Mouse (Mus musculus): ENCODE measurements around the gene E130114P18Rik. TPM values are rescaled to one million over a fixed set of nuclear protein-coding genes. Genes with fewer than 3 reads are reported as not detected.

E130114P18Rik gene
- total and polyA plus RNA-seq, 2 experiments from 2014 or later: 15.2 to 19.3 TPM

DNA sequence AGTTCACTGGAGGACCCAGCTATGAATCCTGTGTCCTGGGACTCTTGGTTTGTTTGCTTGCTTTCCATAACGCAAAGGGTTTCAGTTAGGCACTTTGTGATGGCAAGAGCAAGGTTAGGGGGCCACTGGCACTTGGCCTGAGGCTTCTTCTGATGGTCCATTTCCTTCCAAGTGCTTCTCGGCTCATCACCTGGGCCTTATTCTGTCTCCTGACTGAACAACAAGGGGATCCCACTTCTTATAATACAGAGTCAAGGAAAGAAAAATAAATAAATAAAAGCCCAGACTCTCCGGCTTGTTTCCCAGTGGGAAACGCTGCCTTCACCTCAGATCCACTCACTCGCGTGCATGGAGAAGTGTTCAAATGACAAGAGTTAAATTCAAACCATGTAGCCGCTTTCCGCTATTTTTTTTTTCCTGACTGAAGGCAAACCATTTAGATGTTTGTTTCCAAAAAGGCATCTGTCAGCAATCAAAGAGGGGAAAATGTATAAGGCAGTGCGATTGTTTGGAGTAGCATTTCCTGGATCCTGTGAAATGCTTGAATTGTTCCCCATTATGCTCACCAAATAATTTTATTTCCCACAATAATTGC is 199.2 kb downstream of the E130114P18Rik start:
- Histone ChIP-seq H3K27me3 (ENCODE audit: insufficient read depth, low read length) (no peaks in the 10 kb centered on the region), H3K36me3 (ENCODE audit: insufficient read depth) (no peaks in the 10 kb centered on the region), H3K4me2 (ENCODE audit: low read depth) (0 out of 2 replicates have a peak overlapping the region, but pooled peaks have one; percentile 7), H3K4me3 (ENCODE audit: low read depth, low read length) (no peak overlapping the region), H3K4me1 (ENCODE audit: insufficient read depth) (0 out of 2 replicates have a peak, but pooled peaks cover 8% of the 10 kb centered on the region), H3K9ac (no peak overlapping the region), H3K27ac (ENCODE audit: low read depth, low read length) (no peak overlapping the region), H3K9me3 (ENCODE audit: low read length) (no peaks in the 10 kb centered on the region)
- DNase-seq (peak; percentile 37), ATAC-seq (no peak)
- WGBS: 40% methylated on average over 9 of the region's 9 CpGs
- TF ChIP-seq CTCF (IDR thresholded peaks at IDR 0.05; ENCODE audit: low read depth): no peak

- no peaks in the 10 kb centered on the region for H3K9me3 ChIP-seq (ENCODE audit: low read length)
- no peak overlapping the region for H3K27ac ChIP-seq (ENCODE audit: low read depth, low read length)
- WGBS: 27% methylated on average over 5 of the region's 5 CpGs
Measured at GRCm38 (mm10) chr4:97577431-97577830, 200.4 kb downstream of the E130114P18Rik start.

DNA sequence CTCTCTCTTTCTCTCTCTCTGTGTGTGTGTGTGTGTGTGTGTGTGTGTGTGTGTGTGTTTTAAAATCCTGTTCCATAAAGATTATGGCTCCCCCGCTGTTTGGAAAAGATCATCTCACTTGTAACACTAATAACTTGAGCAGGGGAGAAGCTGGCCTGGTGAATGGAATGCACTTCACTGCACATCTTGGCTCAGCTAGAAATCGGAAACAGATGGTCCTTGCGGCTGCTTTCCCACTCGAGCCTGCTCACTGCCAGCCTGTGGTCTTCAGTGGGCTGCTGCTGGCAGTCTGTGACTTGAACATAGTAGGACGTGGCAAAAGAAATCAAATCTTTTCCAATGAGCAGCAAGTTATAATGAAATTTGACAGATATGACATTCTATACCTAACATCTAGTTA is 202.4 kb downstream of the E130114P18Rik start:
- Histone ChIP-seq H3K36me3 (ENCODE audit: insufficient read depth) (no peaks in the 10 kb centered on the region), H3K9ac (no peak overlapping the region), H3K4me1 (ENCODE audit: insufficient read depth) (0 out of 2 replicates have a peak, but pooled peaks cover 4% of the 10 kb centered on the region), H3K27ac (ENCODE audit: low read depth, low read length) (no peak overlapping the region; the same call in 1 of the 2 replicates), H3K9me3 (ENCODE audit: low read length) (no peaks in the 10 kb centered on the region), H3K27me3 (ENCODE audit: insufficient read depth, low read length) (no peaks in the 10 kb centered on the region), H3K4me2 (ENCODE audit: low read depth) (no peak overlapping the region), H3K4me3 (ENCODE audit: low read depth, low read length) (no peak overlapping the region)
- 19% methylated on average over 5 of the region's 5 CpGs for WGBS
- ATAC-seq (peak; percentile 93), DNase-seq (peak; percentile 81)
- TF ChIP-seq CTCF (IDR thresholded peaks at IDR 0.05; ENCODE audit: low read depth): no peak

More at GRCm38 (mm10) chr4:97577431-97577830, 200.4 kb downstream of the E130114P18Rik start:
- 0 out of 2 replicates have a peak, but pooled peaks cover 4% of the 10 kb centered on the region for H3K4me1 ChIP-seq (ENCODE audit: insufficient read depth)
- H3K27me3 ChIP-seq (ENCODE audit: insufficient read depth, low read length): no peaks in the 10 kb centered on the region
- no peak for ATAC-seq
- DNase-seq: no peak
- H3K4me3 ChIP-seq (ENCODE audit: low read depth, low read length): no peak overlapping the region
- H3K4me2 ChIP-seq (ENCODE audit: low read depth): no peak overlapping the region
- no peak for TF ChIP-seq CTCF (IDR thresholded peaks at IDR 0.05; ENCODE audit: low read depth)
- H3K36me3 ChIP-seq (ENCODE audit: insufficient read depth): no peaks in the 10 kb centered on the region
- no peak overlapping the region for H3K9ac ChIP-seq

DNA sequence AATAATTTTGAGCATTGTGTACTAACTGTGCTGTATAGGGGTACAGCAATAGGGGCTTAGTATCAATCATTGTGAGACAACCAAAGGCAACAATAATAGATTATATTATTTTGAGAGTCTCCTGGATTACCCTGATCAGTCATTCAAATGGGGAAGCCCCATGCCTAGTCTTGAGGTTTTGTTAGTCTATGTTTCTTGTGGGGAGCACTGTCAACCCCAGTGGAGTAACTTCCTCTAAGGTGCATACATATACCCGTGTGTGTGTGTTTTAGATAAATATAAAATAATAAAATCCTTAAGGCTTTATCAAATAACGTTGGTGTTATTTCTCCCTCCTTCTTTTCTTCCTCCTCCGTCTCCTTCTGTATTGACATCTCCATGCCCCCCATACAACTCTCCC is 208.6 kb downstream of the E130114P18Rik start:
- WGBS: 85% methylated on average over 3 of the region's 3 CpGs
- Histone ChIP-seq H3K4me1 (ENCODE audit: insufficient read depth) (no peaks in the 10 kb centered on the region), H3K27ac (ENCODE audit: low read depth, low read length) (no peak overlapping the region), H3K9me3 (ENCODE audit: low read length) (no peaks in the 10 kb centered on the region), H3K36me3 (ENCODE audit: insufficient read depth) (no peaks in the 10 kb centered on the region), H3K27me3 (ENCODE audit: insufficient read depth, low read length) (no peaks in the 10 kb centered on the region), H3K4me2 (ENCODE audit: low read depth) (no peak overlapping the region), H3K4me3 (ENCODE audit: low read depth, low read length) (no peak overlapping the region), H3K9ac (no peak overlapping the region)
- ATAC-seq: no peak
- no peak for TF ChIP-seq CTCF (IDR thresholded peaks at IDR 0.05; ENCODE audit: low read depth)
- DNase-seq: no peak

DNA sequence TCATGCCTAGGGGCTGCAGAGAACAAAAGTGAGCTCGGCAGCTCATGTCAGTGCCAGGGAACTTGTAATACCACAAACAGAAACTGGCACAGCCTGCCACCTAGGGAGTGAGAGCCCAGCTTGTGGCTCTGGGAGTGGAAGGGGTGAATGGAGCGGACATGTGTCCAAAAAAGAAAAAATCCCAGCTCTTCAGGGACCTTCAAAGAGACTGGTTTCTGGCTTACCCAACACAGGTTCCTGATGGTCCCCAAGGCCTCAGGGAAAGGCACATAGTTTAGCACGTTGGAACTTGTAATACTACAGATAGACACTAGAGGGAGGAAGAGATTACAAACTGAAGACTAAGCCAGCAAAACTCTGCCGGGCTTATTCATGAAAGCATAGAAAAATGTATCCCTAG is 213.2 kb downstream of the E130114P18Rik start:
- 21% methylated on average over 4 of the region's 4 CpGs for WGBS
- peak; percentile 57 for TF ChIP-seq CTCF (IDR thresholded peaks at IDR 0.05; ENCODE audit: low read depth)
- H3K4me1 ChIP-seq (ENCODE audit: insufficient read depth): no peaks in the 10 kb centered on the region
- H3K27me3 ChIP-seq (ENCODE audit: insufficient read depth, low read length): no peaks in the 10 kb centered on the region
- ATAC-seq (peak; percentile 81), DNase-seq (peak; percentile 47)
- no peak overlapping the region for H3K4me3 ChIP-seq (ENCODE audit: low read depth, low read length)
- H3K27ac ChIP-seq (ENCODE audit: low read depth, low read length): no peak overlapping the region
- no peak overlapping the region for H3K9ac ChIP-seq
- no peak overlapping the region for H3K4me2 ChIP-seq (ENCODE audit: low read depth)
- H3K9me3 ChIP-seq (ENCODE audit: low read length): no peaks in the 10 kb centered on the region
- no peaks in the 10 kb centered on the region for H3K36me3 ChIP-seq (ENCODE audit: insufficient read depth)

DNA sequence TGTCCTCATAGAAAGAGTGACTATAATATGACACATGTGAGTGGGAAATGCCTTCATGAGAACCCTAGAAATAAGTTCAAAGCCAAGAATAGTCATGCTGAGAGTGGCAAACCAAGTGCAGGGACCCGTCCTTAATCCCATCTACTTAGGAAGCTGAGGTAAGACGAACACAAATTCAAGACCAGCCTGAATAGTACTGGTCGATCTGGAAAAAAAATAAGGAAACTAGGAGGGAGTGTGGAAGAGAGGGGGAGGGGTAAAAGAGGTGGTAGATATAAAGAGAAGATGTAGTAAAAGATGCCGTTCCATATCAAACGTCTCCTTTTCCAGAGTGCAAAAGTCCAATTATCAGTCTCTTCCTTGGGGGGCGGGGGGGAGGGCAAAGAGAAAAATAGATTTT is 213.7 kb downstream of the E130114P18Rik start:
- H3K9ac ChIP-seq: no peak overlapping the region
- H3K4me1 ChIP-seq (ENCODE audit: insufficient read depth): no peaks in the 10 kb centered on the region
- H3K4me2 ChIP-seq (ENCODE audit: low read depth): no peak overlapping the region
- ATAC-seq (no peak), DNase-seq (no peak)
- WGBS: 61% methylated on average over 6 of the region's 6 CpGs
- H3K4me3 ChIP-seq (ENCODE audit: low read depth, low read length): no peak overlapping the region
- no peak overlapping the region for H3K27ac ChIP-seq (ENCODE audit: low read depth, low read length)
- TF ChIP-seq CTCF (IDR thresholded peaks at IDR 0.05; ENCODE audit: low read depth): no peak
- H3K9me3 ChIP-seq (ENCODE audit: low read length): no peaks in the 10 kb centered on the region
- no peaks in the 10 kb centered on the region for H3K27me3 ChIP-seq (ENCODE audit: insufficient read depth, low read length)
- no peaks in the 10 kb centered on the region for H3K36me3 ChIP-seq (ENCODE audit: insufficient read depth)

GRCm38 (mm10) chr4:97557585-97557984 is 220.3 kb downstream of the E130114P18Rik start:
- H3K27ac ChIP-seq (ENCODE audit: low read depth, low read length): no peak overlapping the region
- no peaks in the 10 kb centered on the region for H3K36me3 ChIP-seq (ENCODE audit: insufficient read depth)
- H3K9me3 ChIP-seq (ENCODE audit: low read length): no peaks in the 10 kb centered on the region
- H3K27me3 ChIP-seq (ENCODE audit: insufficient read depth, low read length): no peaks in the 10 kb centered on the region
- no peaks in the 10 kb centered on the region for H3K4me1 ChIP-seq (ENCODE audit: insufficient read depth)
- DNase-seq: no peak
- H3K4me3 ChIP-seq (ENCODE audit: low read depth, low read length): no peak overlapping the region
- TF ChIP-seq CTCF (IDR thresholded peaks at IDR 0.05; ENCODE audit: low read depth): no peak
- no peak for ATAC-seq
- no peak overlapping the region for H3K9ac ChIP-seq
- H3K4me2 ChIP-seq (ENCODE audit: low read depth): no peak overlapping the region
- 82% methylated on average over 2 of the region's 2 CpGs for WGBS

Data from forebrain, postnatal 0 days (tissue).